Mouse (Mus musculus) ES-CJ7 (cell line): ENCODE measurements around the gene Aoc1.
A peak's percentile ranks its signal among the peaks of the same experiment; 100 is the strongest.

Experiments
- DNase-seq: peaks from one replicate; pipeline ENCODE4 v3.0.0; 2011; ENCODE audit warnings: low read depth, low spot score

Gene Aoc1

GRCm38 (mm10) chr6:48872596-48872995 lies at the start of gene Aoc1:
TSS of gene Aoc1 (plus strand) at chr6:48872896.
- no peak for DNase-seq

GRCm38 (mm10) chr6:48825016-48825415 lies 47.7 kb upstream of the Aoc1 start:
- no peak for DNase-seq

GRCm38 (mm10) chr6:48828976-48829375 lies 43.7 kb upstream of the Aoc1 start:
- DNase-seq: no peak

DNA sequence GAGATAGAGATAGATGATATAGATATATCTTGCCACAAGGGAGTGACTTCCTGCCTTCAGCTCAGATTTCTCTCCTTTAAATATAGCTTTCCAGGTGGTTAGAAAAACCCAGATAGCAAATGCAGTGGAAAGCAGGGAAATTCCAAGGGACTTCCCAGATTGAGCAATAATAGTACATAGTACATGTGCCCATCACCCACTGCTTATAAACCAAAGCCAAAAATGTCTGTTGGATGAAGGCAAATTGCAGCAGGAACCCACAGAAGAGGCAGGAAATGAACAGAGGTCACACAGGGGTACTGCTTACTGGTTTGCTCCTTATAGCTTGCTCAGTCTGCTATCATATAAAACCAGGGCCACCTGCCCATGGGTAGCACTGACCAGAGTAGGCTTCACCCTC lies 43.0 kb upstream of the Aoc1 start:
- DNase-seq: no peak

DNA sequence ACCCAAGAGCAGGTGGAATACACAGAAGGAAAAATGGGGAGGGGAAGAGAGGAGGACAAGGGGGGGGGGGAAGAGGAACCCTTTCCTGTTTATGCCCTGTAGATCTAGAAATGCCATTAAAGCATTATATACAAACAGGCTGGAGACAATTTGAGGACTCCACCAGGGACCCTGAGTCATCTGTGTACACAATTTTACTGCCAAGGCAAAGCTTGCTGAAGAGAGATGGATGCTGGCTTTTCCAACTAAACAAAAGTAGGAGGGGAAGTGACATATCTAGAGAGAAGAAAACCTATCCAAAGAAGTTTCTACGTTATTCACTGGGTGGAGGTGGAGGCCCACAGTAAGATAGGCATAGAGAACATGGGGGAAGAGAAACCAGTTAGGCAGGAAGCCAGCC lies 42.5 kb upstream of the Aoc1 start:
- DNase-seq: no peak

- DNase-seq: no peak
Measured at GRCm38 (mm10) chr6:48831141-48831540, 41.6 kb upstream of the Aoc1 start.

DNA sequence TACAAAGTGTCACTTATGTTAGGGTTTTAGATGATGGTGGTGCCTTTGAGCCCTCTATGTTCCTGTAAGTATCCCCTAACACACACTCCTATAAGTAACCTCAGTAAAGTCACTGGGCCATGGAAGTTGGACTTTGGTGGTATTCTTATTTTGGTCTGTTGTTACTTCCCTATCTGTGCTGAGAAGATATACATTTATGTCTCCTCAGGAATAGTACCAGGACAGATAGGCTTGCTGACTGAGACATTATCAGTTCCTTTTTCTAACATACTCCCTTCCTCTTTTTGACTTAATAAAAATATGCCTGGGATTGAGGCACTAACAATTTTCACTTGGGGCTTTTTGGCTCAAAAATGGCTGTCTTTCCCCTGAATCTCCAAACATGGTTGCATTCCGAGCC lies 40.3 kb upstream of the Aoc1 start:
- DNase-seq: no peak

GRCm38 (mm10) chr6:48833515-48833914 lies 39.2 kb upstream of the Aoc1 start:
- DNase-seq: no peak

DNA sequence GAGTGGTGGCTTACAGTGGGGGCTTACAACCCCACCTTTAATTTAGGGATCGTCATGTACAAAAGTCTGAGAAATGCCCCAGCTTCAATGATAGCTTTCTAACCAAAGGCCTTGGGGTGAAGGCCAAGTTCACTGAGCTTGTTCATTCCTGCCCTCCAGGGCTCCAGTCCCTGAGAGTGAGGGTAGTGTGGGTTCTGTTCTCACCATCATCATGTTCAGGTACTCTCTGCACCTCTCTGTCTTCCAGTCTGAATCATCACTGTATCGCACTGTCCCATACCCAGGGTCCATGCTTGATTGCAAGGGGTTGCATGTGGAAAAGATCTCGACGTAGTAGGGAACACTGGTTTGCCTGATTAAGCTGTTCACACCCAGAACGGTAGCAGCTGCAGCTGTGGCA lies 37.5 kb upstream of the Aoc1 start:
- no peak for DNase-seq

DNA sequence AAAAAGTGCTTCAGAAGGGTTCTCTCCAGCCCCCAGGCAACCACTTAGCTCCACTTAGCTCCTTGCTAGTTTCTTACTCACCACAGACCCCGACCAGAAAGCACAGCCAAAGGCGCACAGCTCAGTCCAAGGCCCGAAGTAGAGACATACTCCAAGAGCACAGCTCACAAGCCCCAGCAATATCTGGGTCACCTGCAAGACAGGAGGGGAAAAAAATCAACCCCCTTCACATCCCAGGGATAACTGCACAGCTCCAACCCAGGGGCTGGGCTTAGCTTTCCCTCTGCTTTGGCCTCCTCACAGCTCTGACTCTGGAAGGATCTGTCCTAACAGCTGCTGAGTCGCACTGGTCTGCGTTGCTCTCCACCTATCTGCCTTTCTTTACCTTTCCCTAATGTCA lies 36.5 kb upstream of the Aoc1 start:
- DNase-seq: no peak

DNA sequence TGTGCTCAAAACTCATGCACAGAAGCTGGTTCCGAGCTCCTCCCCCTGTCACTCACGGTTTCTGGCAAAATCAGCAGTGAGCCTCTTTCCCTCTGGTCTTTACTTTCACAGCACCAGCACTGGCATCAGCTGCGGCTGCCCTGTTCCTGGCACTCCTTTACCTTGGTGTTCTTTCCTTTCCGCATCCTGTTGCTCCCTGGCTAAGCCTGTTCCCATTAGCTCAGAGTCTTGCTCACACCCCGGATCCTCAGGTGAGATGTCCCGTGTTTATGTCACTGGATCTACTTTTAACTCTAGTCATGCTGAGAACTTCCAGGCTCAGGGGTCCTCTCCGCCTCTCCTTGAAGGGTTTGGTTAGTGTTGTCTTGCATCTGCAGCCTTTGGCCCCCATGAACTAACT lies 35.2 kb upstream of the Aoc1 start:
- no peak for DNase-seq

DNA sequence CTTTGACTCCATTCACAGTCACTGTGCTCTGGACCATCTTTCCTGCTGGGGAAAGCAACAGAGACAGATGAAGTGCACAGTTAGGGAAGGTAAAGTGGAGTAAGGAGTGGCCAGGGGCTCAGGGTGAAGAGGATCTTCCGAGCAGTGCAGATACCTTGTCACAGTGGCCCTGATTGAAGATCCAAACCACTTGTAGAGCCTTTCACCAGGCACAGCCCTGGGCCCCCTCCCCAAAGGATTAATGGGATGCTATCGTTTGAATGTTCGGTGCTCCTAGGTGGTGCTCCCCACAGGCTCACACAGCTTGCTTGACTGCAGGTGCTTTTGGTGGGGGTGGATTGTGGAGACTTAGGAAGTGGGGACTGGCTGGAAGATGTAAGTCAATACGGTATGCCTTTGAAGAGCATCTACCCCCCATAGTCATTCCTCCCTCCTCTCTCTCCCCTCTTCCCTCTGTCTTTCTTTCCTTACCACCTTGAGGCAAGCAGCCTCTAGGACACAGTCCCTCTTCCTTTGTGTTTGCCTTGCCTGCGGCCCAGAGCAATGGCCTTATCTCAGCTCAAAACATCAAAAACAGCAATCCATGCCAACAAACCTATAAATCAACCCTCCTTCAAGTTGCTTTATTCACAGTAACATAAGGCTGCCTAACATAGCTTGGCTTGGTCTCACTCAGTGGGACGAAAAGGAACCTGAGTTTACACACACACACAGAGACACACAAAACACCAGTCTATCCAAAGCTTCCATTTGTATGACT lies 34.2 kb upstream of the Aoc1 start:
- DNase-seq: no peak

DNA sequence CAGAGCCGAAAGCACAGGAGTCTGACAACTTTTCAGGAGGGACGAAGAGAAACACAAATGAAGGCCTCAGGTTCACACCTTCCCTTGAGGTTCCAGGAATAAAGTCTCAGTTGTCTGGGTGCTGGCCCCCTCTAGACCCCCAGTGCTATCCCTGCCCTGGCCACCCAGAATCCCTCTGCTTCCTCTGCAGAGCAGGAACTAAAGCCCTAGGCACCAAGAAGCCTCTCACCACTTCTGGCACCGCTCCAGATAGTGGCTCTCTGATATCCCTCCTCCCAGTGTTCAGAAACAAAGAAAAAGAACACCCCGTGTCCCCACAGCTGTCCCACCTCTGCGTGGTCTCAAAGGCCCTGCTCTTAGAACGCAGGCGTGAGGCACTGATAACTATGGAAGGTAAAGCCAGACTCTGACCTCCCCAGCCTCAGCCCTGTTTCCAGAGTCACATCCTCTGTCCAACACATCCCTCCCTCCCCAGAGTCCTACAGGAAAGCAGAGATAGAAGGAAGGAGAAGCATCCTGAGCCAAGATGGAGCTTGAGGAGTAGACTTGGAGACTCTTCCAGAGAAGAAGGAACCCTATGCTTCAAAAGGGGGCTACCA lies 32.2 kb upstream of the Aoc1 start, which contains the start of gene Tmem176a:
TSS of gene Tmem176a (plus strand) at position 549 of the 599 bp plus-strand sequence.
- no peak for DNase-seq

GRCm38 (mm10) chr6:48840973-48841625 lies 31.6 kb upstream of the Aoc1 start, which contains the start of gene Tmem176b:
TSS of gene Tmem176b (minus strand) at chr6:48841496.
- DNase-seq: no peak

- no peak for DNase-seq
Measured at GRCm38 (mm10) chr6:48842111-48842842, 30.4 kb upstream of the Aoc1 start.

DNA sequence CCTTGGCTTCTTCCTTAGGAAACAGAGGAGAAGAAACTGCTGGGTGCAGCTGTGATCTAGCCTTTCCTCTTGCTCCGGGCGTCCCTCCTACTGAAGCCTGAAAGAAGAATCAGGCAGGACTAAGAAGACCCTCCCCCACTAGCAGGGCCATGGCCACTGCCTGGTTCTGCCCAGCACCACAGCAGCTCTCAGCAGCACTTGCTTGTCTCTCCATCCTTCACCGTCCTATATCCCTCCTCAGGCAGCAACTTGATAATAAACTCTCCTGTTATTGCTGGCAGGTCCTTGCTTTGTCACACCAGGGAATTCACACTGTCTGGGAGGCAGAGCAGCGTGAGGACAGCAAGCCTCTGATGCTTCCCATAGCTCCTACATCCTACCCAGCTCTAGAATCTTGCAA lies 27.6 kb upstream of the Aoc1 start:
- no peak for DNase-seq

- DNase-seq: no peak
Measured at GRCm38 (mm10) chr6:48851820-48852491, 20.7 kb upstream of the Aoc1 start.

DNA sequence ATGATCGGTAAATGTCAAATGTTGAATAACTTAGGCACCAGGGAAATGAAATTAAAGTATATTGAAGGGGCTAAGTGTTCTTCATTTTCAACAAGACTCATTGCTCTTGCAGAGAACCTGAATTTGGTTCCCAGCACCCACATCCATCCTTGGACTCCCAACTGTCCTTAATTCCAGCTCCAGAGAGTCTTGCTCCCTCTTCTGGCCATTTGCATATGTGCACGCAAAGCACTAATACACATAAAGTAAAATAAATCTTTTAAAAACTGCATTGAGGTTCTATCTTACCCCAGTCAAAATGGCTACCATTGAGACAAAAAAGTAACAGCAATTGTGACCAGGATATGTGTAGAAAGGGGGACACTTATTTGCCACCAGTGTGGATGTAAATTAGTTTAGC lies 18.5 kb upstream of the Aoc1 start:
- DNase-seq: peak; percentile 33

DNA sequence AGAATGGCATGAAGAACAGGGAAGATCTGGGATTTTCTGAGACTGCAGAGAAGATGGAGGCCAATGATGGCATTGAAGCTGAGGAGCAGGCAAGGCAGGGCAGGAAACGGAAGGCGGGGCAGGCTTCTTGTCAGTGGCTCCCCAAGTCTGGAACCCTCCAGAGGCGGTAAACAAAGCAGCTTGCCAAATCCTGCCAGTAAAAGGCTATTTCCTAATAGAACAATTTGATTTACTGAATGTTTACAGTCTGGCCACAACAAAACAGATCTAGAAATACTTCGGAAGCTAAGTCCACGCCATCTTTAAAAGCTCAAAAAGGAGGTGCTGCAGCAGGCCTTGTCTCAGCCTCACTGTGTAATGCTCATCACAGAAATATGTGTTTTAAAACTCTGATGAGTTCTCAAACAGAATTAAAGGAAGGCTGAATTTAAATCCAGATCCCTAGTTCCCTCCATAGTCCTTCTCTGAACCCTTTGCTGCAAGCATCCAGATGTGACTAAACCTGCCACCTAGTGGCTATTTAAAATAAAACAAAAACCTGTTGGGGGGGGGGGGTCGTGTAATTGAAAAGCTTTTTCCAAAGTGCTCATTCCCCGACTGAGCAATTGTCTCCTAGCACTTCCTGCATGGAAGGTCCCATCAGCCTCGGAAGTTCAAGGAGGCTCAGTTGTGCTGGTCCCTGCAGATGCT lies 14.9 kb upstream of the Aoc1 start:
- DNase-seq: peak; percentile 22

GRCm38 (mm10) chr6:48860130-48860815 lies 12.4 kb upstream of the Aoc1 start:
- DNase-seq: peak; percentile 95
